Mouse (Mus musculus): ENCODE results near the gene Lipm. TPM values are rescaled to one million over a fixed set of nuclear protein-coding genes. Genes with fewer than 3 reads are reported as not detected.
A peak's percentile ranks its signal among the peaks of the same experiment; 100 is the strongest.

The Lipm gene
- total and polyA plus RNA-seq, 2 experiments from 2014 or later, result not detected

DNA sequence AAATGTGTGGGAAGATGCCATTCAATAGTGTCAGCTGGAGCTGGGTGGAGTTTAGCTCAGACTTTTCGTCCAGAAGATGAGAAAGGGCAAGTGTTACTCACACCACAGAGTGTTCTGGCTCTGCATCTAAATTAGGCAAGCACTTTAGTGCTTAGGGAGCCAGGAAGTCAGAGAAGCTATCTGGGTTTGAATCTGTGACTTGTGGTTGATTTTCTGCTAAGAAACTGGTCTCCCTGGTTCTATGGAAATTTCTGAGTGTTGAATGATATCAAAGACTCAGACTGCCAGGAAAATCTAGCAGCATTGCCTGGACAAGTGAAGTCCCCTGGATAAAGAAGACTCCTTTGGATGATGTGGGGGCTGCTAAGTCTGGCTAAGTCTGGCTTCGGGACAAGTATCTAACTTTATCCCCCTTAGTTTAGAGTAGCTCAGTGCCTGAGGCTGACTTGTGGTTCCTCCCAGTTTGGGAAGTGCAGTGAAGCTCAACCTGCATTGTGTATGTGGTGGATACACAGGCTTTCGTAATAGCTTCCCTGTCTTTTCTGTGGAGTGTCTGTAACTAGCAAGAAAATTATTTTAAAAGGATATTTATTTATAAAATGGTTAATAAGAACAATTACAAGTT, 19.5 kb downstream of the Lipm start:
- Histone ChIP-seq H3K4me2 (ENCODE audit: low read depth) (no peak overlapping the region), H3K4me1 (ENCODE audit: insufficient read depth) (no peaks in the 10 kb centered on the region), H3K4me3 (ENCODE audit: low read depth, low read length) (no peak overlapping the region), H3K9ac (no peak overlapping the region), H3K36me3 (ENCODE audit: insufficient read depth) (no peaks in the 10 kb centered on the region), H3K27ac (ENCODE audit: low read depth, low read length) (no peak overlapping the region), H3K27me3 (ENCODE audit: insufficient read depth, low read length) (no peaks in the 10 kb centered on the region), H3K9me3 (ENCODE audit: low read length) (no peaks in the 10 kb centered on the region)
- ATAC-seq (no peak), DNase-seq (no peak)
- TF ChIP-seq CTCF (IDR thresholded peaks at IDR 0.05; ENCODE audit: low read depth), result no peak
- WGBS, result 74% methylated on average over 3 of the region's 3 CpGs

DNA sequence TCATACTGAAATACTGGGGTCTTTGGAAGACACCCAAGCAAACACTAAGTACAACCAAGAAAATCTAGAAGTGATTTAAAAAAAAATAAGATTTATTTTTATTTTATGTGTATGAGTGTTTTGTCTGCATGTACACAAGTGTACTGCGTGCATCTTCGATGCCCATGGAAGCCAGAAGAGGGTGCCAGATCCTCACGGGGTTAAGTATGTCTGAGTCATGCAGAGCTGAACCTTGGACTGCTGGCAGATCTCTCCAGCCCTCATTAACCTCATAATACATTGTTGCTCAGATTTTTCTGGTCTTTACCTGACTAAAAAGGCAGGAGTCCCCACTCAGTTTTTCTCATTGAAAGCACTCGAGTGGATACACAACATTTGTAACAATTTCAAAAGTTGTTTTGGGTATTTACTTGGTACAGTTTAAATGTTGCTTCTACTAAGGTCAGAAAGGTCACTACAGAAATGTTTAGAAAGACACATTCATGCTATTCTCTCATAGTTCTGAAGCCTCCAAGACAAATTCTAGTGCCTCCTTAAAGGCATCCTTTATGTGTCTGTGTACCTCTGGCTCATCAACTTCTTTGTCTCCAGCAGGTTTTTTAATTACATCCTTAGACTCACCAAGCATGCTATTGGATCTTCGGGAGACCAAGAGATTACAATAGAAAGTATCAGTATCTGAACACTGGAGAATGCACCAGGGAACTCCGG, 38.1 kb downstream of the Lipm start:
- Histone ChIP-seq H3K36me3 (ENCODE audit: insufficient read depth) (no peaks in the 10 kb centered on the region), H3K4me1 (ENCODE audit: insufficient read depth) (no peaks in the 10 kb centered on the region), H3K27me3 (ENCODE audit: insufficient read depth, low read length) (no peaks in the 10 kb centered on the region), H3K4me2 (ENCODE audit: low read depth) (no peak overlapping the region), H3K4me3 (ENCODE audit: low read depth, low read length) (no peak overlapping the region), H3K27ac (ENCODE audit: low read depth, low read length) (no peak overlapping the region), H3K9ac (no peak overlapping the region), H3K9me3 (ENCODE audit: low read length) (no peaks in the 10 kb centered on the region)
- ATAC-seq, result no peak
- no peak for DNase-seq
- TF ChIP-seq CTCF (IDR thresholded peaks at IDR 0.05; ENCODE audit: low read depth), result no peak
- 84% methylated on average over 6 of the region's 6 CpGs for WGBS

DNA sequence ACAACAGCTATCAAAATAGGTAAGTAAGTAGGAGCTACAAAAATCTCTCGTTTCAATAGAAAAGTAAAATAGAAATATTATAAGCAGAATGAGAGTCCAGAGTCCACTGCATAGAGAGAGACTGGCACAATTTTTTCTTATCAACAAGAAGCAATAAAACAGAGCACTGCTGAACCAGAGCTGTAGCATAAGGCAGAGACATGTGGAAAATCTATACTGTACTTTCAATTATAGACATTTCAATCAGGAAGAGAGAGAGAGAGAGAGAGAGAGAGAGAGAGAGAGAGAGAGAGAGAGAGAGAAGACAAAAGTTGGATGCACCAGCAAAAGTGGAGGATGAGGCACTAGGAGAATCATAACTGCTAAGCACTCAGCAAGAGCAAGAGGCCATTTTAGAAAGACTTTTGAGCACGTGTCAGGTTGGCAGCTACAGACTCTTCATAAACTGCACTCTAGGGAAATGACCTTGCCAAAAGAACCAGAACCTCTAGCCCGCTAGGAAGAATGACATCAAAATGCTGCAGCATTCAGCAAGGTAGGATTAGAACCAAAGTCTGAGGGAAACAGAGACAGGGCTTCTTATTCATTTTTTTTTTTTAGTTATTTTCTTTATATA, 38.8 kb downstream of the Lipm start:
- H3K4me3 ChIP-seq (ENCODE audit: low read depth, low read length), result no peak overlapping the region

DNA sequence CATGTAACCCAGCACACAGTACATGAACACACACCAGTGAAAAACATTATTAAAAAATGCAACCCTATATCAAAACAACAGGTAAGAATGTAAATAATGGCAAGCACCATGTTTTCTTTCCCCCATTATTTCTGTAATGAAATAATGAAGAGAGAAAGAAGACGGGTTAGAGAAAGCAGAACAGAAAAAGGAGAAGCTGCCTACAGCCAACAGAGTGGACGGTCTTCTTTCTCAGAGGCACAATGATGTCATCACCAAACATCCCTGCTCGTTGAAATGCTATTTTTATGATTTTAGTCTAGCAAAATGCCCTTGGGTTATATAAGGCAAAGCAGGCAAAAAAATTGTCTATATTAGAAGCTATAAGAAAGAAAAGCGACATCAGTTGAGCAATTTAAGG, 47.7 kb downstream of the Lipm start:
- Histone ChIP-seq H3K4me3 (ENCODE audit: low read depth, low read length) (no peak overlapping the region), H3K4me1 (ENCODE audit: insufficient read depth) (no peaks in the 10 kb centered on the region), H3K9me3 (ENCODE audit: low read length) (no peaks in the 10 kb centered on the region), H3K4me2 (ENCODE audit: low read depth) (no peak overlapping the region), H3K27ac (ENCODE audit: low read depth, low read length) (no peak overlapping the region), H3K36me3 (ENCODE audit: insufficient read depth) (no peaks in the 10 kb centered on the region), H3K9ac (no peak overlapping the region), H3K27me3 (ENCODE audit: insufficient read depth, low read length) (no peaks in the 10 kb centered on the region)
- no peak for ATAC-seq
- TF ChIP-seq CTCF (IDR thresholded peaks at IDR 0.05; ENCODE audit: low read depth), result no peak
- WGBS, result 87% methylated on average over 4 of the region's 4 CpGs
- DNase-seq, result no peak

More for the DNA sequence above, 38.8 kb downstream of the Lipm start:
- Histone ChIP-seq H3K27ac (ENCODE audit: low read depth, low read length) (no peak overlapping the region), H3K9ac (no peak overlapping the region), H3K4me2 (ENCODE audit: low read depth) (no peak overlapping the region), H3K4me1 (ENCODE audit: insufficient read depth) (no peaks in the 10 kb centered on the region), H3K9me3 (ENCODE audit: low read length) (no peaks in the 10 kb centered on the region), H3K36me3 (ENCODE audit: insufficient read depth) (no peaks in the 10 kb centered on the region), H3K27me3 (ENCODE audit: insufficient read depth, low read length) (no peaks in the 10 kb centered on the region)
- TF ChIP-seq CTCF (IDR thresholded peaks at IDR 0.05; ENCODE audit: low read depth), result no peak
- DNase-seq (no peak), ATAC-seq (no peak)
- WGBS, result 80% methylated on average over 3 of the region's 3 CpGs

DNA sequence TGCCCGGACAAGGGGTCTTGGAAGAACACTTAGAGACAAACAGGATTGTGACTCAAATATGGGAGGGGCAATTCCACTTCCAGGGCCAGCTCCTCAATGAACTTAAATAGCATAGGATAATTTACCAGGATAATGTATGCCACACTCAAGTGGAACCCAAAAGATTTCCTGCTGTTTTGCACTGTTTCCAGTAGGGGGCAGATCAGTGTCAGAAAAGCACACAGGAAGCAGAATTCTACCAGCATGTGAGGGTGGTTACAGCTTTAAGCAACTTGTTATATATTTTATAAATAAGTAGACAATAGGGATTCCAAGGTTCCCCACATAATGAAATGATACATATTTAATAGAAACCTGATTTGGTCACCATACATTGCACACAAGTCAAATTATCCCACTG, 51.2 kb downstream of the Lipm start:
- Histone ChIP-seq H3K4me2 (ENCODE audit: low read depth) (no peak overlapping the region), H3K4me1 (ENCODE audit: insufficient read depth) (no peaks in the 10 kb centered on the region), H3K9ac (no peak overlapping the region), H3K9me3 (ENCODE audit: low read length) (no peaks in the 10 kb centered on the region), H3K27ac (ENCODE audit: low read depth, low read length) (no peak overlapping the region), H3K4me3 (ENCODE audit: low read depth, low read length) (no peak overlapping the region), H3K27me3 (ENCODE audit: insufficient read depth, low read length) (no peaks in the 10 kb centered on the region), H3K36me3 (ENCODE audit: insufficient read depth) (no peaks in the 10 kb centered on the region)
- 83% methylated on average over 1 of the region's 1 CpGs for WGBS
- DNase-seq, result peak; percentile 2
- peak; percentile 47 for TF ChIP-seq CTCF (IDR thresholded peaks at IDR 0.05; ENCODE audit: low read depth)
- no peak for ATAC-seq

DNA sequence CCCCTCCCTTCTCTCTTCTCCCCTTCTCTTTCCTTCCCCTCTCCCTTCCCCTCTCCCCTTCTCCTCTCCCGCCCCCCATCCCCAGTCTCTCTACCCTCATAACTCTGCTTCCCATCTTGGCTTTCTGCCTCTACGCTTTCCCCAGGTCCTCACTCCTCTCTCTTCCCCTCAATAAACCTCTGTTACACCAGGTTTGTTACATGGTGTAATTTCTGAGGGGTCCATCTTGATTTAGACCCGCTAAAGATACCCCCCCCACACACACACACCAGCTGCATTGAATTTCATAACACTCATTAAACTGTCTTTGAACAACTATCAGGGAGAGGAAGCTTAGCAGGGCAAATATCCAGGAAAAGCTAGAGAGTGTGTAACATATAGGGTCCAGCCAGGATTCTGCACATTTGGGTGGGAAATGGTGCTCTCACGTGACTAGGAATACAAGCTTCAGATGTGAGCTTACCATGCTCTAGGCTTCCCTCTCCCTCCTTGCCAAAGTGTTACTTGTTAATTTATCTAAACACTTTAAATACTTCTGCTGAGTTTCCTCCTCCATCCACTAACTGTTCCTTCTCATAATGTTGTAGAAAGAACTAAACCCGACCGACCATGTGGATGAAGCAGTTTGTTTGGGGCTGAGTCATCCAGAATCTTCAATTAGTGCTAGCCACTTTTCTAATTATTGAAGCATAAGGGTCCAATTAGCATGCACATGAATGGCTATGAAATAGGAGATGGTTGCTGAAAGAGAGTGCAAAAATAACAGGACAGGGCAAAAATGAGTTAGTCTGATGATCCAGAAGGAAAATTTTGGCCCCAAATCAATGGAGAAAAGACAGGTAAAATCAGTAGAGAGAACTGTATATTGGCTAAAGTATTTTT, 52.8 kb downstream of the Lipm start:
- no peaks in the 10 kb centered on the region for H3K4me1 ChIP-seq (ENCODE audit: insufficient read depth)
- ATAC-seq (no peak), DNase-seq (no peak)
- WGBS, result 57% methylated on average over 6 of the region's 6 CpGs
- no peak overlapping the region for H3K4me2 ChIP-seq (ENCODE audit: low read depth)
- TF ChIP-seq CTCF (IDR thresholded peaks at IDR 0.05; ENCODE audit: low read depth), result no peak
- no peak overlapping the region for H3K27ac ChIP-seq (ENCODE audit: low read depth, low read length)
- no peaks in the 10 kb centered on the region for H3K9me3 ChIP-seq (ENCODE audit: low read length)
- H3K36me3 ChIP-seq (ENCODE audit: insufficient read depth), result no peaks in the 10 kb centered on the region
- H3K9ac ChIP-seq, result no peak overlapping the region
- H3K27me3 ChIP-seq (ENCODE audit: insufficient read depth, low read length), result no peaks in the 10 kb centered on the region
- H3K4me3 ChIP-seq (ENCODE audit: low read depth, low read length), result no peak overlapping the region

All from forebrain, postnatal 0 days (tissue).